Mouse (Mus musculus): Measurements from ENCODE around the gene Prkd1.
"Not testable (repeated sequence)": the region's sequence is repeated elsewhere in the genome, so short reads cannot be mapped to it uniquely, and the experiment has no call there.

Gene Prkd1

GRCm38 (mm10) chr12:50648671-50649541, at the start of gene Prkd1:
Gene Prkd1 (minus strand): TSS chr12:50649098.
- in situ Hi-C loops (cut with MboI) = no loop called here

GRCm38 (mm10) chr12:50697492-50697891, 48.6 kb upstream of the Prkd1 start:
- in situ Hi-C loops (cut with MboI) = no loop called here

- in situ Hi-C loops (cut with MboI) = no loop called here
These were observed 675 bp downstream of the Prkd1 start for GRCm38 (mm10) chr12:50648176-50648670.

- in situ Hi-C loops (cut with MboI) = no loop called here
These were observed 2.0 kb downstream of the Prkd1 start for GRCm38 (mm10) chr12:50646857-50647256.

GRCm38 (mm10) chr12:50642671-50643070, 6.2 kb downstream of the Prkd1 start:
- in situ Hi-C loops (cut with MboI) = no loop called here

GRCm38 (mm10) chr12:50640171-50640570, 8.7 kb downstream of the Prkd1 start:
- in situ Hi-C loops (cut with MboI) = no loop called here

- in situ Hi-C loops (cut with MboI) = no loop called here
These were observed 14.5 kb downstream of the Prkd1 start for GRCm38 (mm10) chr12:50634436-50634835.

GRCm38 (mm10) chr12:50626100-50626499, 22.8 kb downstream of the Prkd1 start:
- in situ Hi-C loops (cut with MboI) = not testable (repeated sequence)

- in situ Hi-C loops (cut with MboI) = no loop called here
These were observed 24.7 kb downstream of the Prkd1 start for GRCm38 (mm10) chr12:50624175-50624574.

GRCm38 (mm10) chr12:50615852-50616251, 33.0 kb downstream of the Prkd1 start:
- in situ Hi-C loops (cut with MboI) = no loop called here

- in situ Hi-C loops (cut with MboI) = no loop called here
These were observed 34.6 kb downstream of the Prkd1 start for GRCm38 (mm10) chr12:50614341-50614740.

- in situ Hi-C loops (cut with MboI) = no loop called here
These were observed 42.0 kb downstream of the Prkd1 start for GRCm38 (mm10) chr12:50606703-50607500.

GRCm38 (mm10) chr12:50599370-50599769, 49.5 kb downstream of the Prkd1 start:
- in situ Hi-C loops (cut with MboI) = no loop called here

- in situ Hi-C loops (cut with MboI) = no loop called here
These were observed 50.6 kb downstream of the Prkd1 start for GRCm38 (mm10) chr12:50598053-50598988.

- in situ Hi-C loops (cut with MboI) = no loop called here
These were observed 51.4 kb downstream of the Prkd1 start for GRCm38 (mm10) chr12:50597467-50597866.

GRCm38 (mm10) chr12:50595777-50596176, 53.1 kb downstream of the Prkd1 start:
- in situ Hi-C loops (cut with MboI) = no loop called here

- in situ Hi-C loops (cut with MboI) = no loop called here
These were observed 54.4 kb downstream of the Prkd1 start for GRCm38 (mm10) chr12:50594506-50594905.

- in situ Hi-C loops (cut with MboI) = no loop called here
These were observed 55.4 kb downstream of the Prkd1 start for GRCm38 (mm10) chr12:50593481-50593880.

- in situ Hi-C loops (cut with MboI) = no loop called here
These were observed 60.6 kb downstream of the Prkd1 start for GRCm38 (mm10) chr12:50588137-50588761.

GRCm38 (mm10) chr12:50565198-50565597, 83.7 kb downstream of the Prkd1 start:
- in situ Hi-C loops (cut with MboI) = no loop called here

- in situ Hi-C loops (cut with MboI) = no loop called here
These were observed 88.4 kb downstream of the Prkd1 start for GRCm38 (mm10) chr12:50560536-50560935.

Measured in mature B cell (primary cell).